Mouse (Mus musculus) midbrain, embryonic 11.5 days (tissue): ENCODE data around the gene Xirp1. TPM values are rescaled to one million over a fixed set of nuclear protein-coding genes. Genes with fewer than 3 reads are reported as not detected.

ENCODE experiments used
- ATAC-seq: fragments of 200-750 bp; cut with Nextera tagmentation; 2 replicates; pipeline ENCODE4 v1.8.0; 2017; ENCODE audit warnings: moderate TSS enrichment, moderate library complexity; ENCODE audit not compliant: low FRiP score
- DNase-seq: peaks from one replicate; pipeline ENCODE4 v3.0.0; 2015; ENCODE audit warnings: low spot score; ENCODE audit errors: missing footprints
- H3K27ac ChIP-seq: fragments of 300-500 bp; sonication (generic); 2 replicates; pipeline ENCODE4 v1.5.1; 2014; ENCODE audit warnings: low read depth, low read length
- H3K27me3 ChIP-seq: fragments of 300-500 bp; sonication (generic); 2 replicates; pipeline ENCODE4 v1.6.1; 2014; ENCODE audit warnings: mild to moderate bottlenecking, low read length, moderate library complexity, mixed read lengths; ENCODE audit not compliant: control insufficient read depth, insufficient read depth
- H3K36me3 ChIP-seq: fragments of 300-500 bp; sonication (generic); 2 replicates; pipeline ENCODE4 v1.6.1; 2014; ENCODE audit warnings: mild to moderate bottlenecking, low read length, moderate library complexity, mixed read lengths; ENCODE audit not compliant: control insufficient read depth, insufficient read depth
- H3K4me1 ChIP-seq: fragments of 300-500 bp; sonication (generic); 2 replicates; pipeline ENCODE4 v1.6.1; 2014; ENCODE audit warnings: low read length; ENCODE audit not compliant: control insufficient read depth, insufficient read depth
- H3K4me2 ChIP-seq: fragments of 300-500 bp; sonication (generic); 2 replicates; pipeline ENCODE4 v1.6.1; 2014; ENCODE audit warnings: mild to moderate bottlenecking, moderate library complexity
- H3K4me3 ChIP-seq: fragments of 300-500 bp; sonication (generic); 2 replicates; pipeline ENCODE4 v1.5.1; 2014; ENCODE audit warnings: low read depth, low read length
- H3K9ac ChIP-seq: fragments of 300-500 bp; sonication (generic); 2 replicates; pipeline ENCODE4 v1.6.1; 2014; ENCODE audit warnings: low read length
- H3K9me3 ChIP-seq: fragments of 300-500 bp; sonication (generic); 2 replicates; pipeline ENCODE4 v1.6.1; 2016; ENCODE audit warnings: low read length; ENCODE audit not compliant: control insufficient read depth
- WGBS: fragments of 180-500 bp; shearing (Covaris S2); extraction: QIAGEN DNeasy Blood & Tissue Kit; methylation state at CpG from one replicate; pipeline ENCODE4 v1.1.7; 2014; 5-methylcytosine and 5-hydroxymethylcytosine counted together
- polyA plus RNA-seq: library from polyadenylated mRNA; unstranded; fragments of >200 nt; fragmentation: Nextera tagmentation; extraction: Ambion mirVana; gene quantifications from 2 replicates; pipeline ENCODE4 v1.2.1, GENCODE M21; 2014

Xirp1 gene
- polyA plus RNA-seq, 1 experiment from 2014 or later, result not detected

GRCm38 (mm10) chr9:119985881-119986574 lies 37.4 kb downstream of the Xirp1 start:
- 78% methylated on average over 10 of the region's 10 CpGs for WGBS
- Histone ChIP-seq H3K9me3 (no peaks in the 10 kb centered on the region), H3K9ac (no peak overlapping the region), H3K27ac (no peak overlapping the region), H3K36me3 (no peaks in the 10 kb centered on the region), H3K4me2 (no peak overlapping the region), H3K4me1 (peaks cover 26% of the 10 kb centered on the region), H3K4me3 (no peak overlapping the region), H3K27me3 (peaks cover 10% of the 10 kb centered on the region; the same call in 1 of the 2 replicates)
- ATAC-seq (no peak), DNase-seq (no peak)

- 5% methylated on average over 14 of the region's 14 CpGs for WGBS
- ATAC-seq (no peak), DNase-seq (peak; percentile 91)
- Histone ChIP-seq H3K27ac (no peak within 1 kb of the TSS), H3K4me2 (peak within 1 kb of the TSS; percentile 82), H3K9ac (peak within 1 kb of the TSS; percentile 57), H3K27me3 (peaks cover 10% of the 10 kb centered on the region; the same call in 1 of the 2 replicates), H3K4me3 (peak within 1 kb of the TSS; percentile 53), H3K4me1 (peaks cover 33% of the 10 kb centered on the region), H3K36me3 (no peaks in the 10 kb centered on the region), H3K9me3 (no peaks in the 10 kb centered on the region)
These were observed 38.8 kb downstream of the Xirp1 start, which contains the start of gene Csrnp1 for GRCm38 (mm10) chr9:119984536-119985011. Gene Csrnp1 (minus strand): TSS chr9:119984658.

GRCm38 (mm10) chr9:119983585-119984535 lies 39.5 kb downstream of the Xirp1 start:
- H3K9me3 ChIP-seq, result no peaks in the 10 kb centered on the region
- peaks cover 10% of the 10 kb centered on the region; the same call in 1 of the 2 replicates for H3K27me3 ChIP-seq
- peak overlapping the region; percentile 82 for H3K4me2 ChIP-seq
- peaks cover 33% of the 10 kb centered on the region for H3K4me1 ChIP-seq
- H3K9ac ChIP-seq, result peak overlapping the region; percentile 57
- DNase-seq (peak; percentile 96), ATAC-seq (peak; percentile 79)
- H3K27ac ChIP-seq, result no peak overlapping the region
- H3K4me3 ChIP-seq, result peak overlapping the region; percentile 53
- WGBS, result under 1% methylated on average over 72 of the region's 79 CpGs
- no peaks in the 10 kb centered on the region for H3K36me3 ChIP-seq

- Histone ChIP-seq H3K9ac (peak overlapping the region; percentile 57), H3K36me3 (no peaks in the 10 kb centered on the region), H3K27me3 (peaks cover 10% of the 10 kb centered on the region; the same call in 1 of the 2 replicates), H3K4me3 (peak overlapping the region; percentile 53), H3K4me1 (peaks cover 33% of the 10 kb centered on the region), H3K9me3 (no peaks in the 10 kb centered on the region), H3K27ac (no peak overlapping the region), H3K4me2 (peak overlapping the region; percentile 82)
- ATAC-seq, result peak; percentile 15; the same call in 1 of the 2 replicates
- under 1% methylated on average over 46 of the region's 48 CpGs for WGBS
- DNase-seq, result peak; percentile 91
These were observed 40.3 kb downstream of the Xirp1 start for GRCm38 (mm10) chr9:119982956-119983551.

GRCm38 (mm10) chr9:119982241-119982811 lies 41.1 kb downstream of the Xirp1 start:
- peaks cover 33% of the 10 kb centered on the region for H3K4me1 ChIP-seq
- H3K4me3 ChIP-seq, result peak overlapping the region; percentile 53
- H3K9ac ChIP-seq, result no peak overlapping the region
- no peaks in the 10 kb centered on the region for H3K36me3 ChIP-seq
- WGBS, result 2% methylated on average over 11 of the region's 11 CpGs
- H3K27me3 ChIP-seq, result peaks cover 10% of the 10 kb centered on the region; the same call in 1 of the 2 replicates
- peak; percentile 92 for DNase-seq
- peak; percentile 36 for ATAC-seq
- no peaks in the 10 kb centered on the region for H3K9me3 ChIP-seq
- peak overlapping the region; percentile 82 for H3K4me2 ChIP-seq
- H3K27ac ChIP-seq, result no peak overlapping the region; the same call in 1 of the 2 replicates

- Histone ChIP-seq H3K27ac (peak overlapping the region; percentile 12; the same call in 1 of the 2 replicates), H3K4me1 (peaks cover 33% of the 10 kb centered on the region), H3K36me3 (no peaks in the 10 kb centered on the region), H3K27me3 (peaks cover 10% of the 10 kb centered on the region; the same call in 1 of the 2 replicates), H3K9me3 (no peaks in the 10 kb centered on the region), H3K4me2 (peak overlapping the region; percentile 43), H3K9ac (peak overlapping the region; percentile 27; the same call in 1 of the 2 replicates), H3K4me3 (peak overlapping the region; percentile 6; the same call in 1 of the 2 replicates)
- DNase-seq, result peak; percentile 94
- WGBS, result under 1% methylated on average over 16 of the region's 16 CpGs
- ATAC-seq, result peak; percentile 34
These were observed 41.9 kb downstream of the Xirp1 start for GRCm38 (mm10) chr9:119981183-119982179.

GRCm38 (mm10) chr9:119980770-119981182 lies 42.6 kb downstream of the Xirp1 start:
- H3K27me3 ChIP-seq, result peaks cover 10% of the 10 kb centered on the region; the same call in 1 of the 2 replicates
- no peak for ATAC-seq
- DNase-seq, result no peak
- 4% methylated on average over 4 of the region's 4 CpGs for WGBS
- peak overlapping the region; percentile 27; the same call in 1 of the 2 replicates for H3K9ac ChIP-seq
- H3K4me3 ChIP-seq, result no peak overlapping the region
- no peaks in the 10 kb centered on the region for H3K36me3 ChIP-seq
- H3K4me1 ChIP-seq, result peaks cover 33% of the 10 kb centered on the region
- peak overlapping the region; percentile 43 for H3K4me2 ChIP-seq
- peak overlapping the region; percentile 12; the same call in 1 of the 2 replicates for H3K27ac ChIP-seq
- H3K9me3 ChIP-seq, result no peaks in the 10 kb centered on the region
